Mouse (Mus musculus) heart, postnatal 10 days (tissue): ENCODE measurements around the gene Tmem40. TPM values are rescaled to one million over a fixed set of nuclear protein-coding genes. Genes with fewer than 3 reads are reported as not detected.

ENCODE experiments used
- microRNA-seq, 2 experiments: library from miRNA; unstranded; fragments of <30 nt; microRNA quantifications; one replicate each; pipeline ENCODE4 v1.2.0; 2022
- total RNA-seq, 2 experiments: library from RNA; stranded (reverse); gene quantifications; 2 replicates each; pipeline ENCODE4 v1.2.3; 2021

Gene Tmem40
- total RNA-seq, 2 experiments from 2014 or later = 0.60 TPM

Small RNA genes within 50 kb of the gene (microRNA-seq; reads per million reads assigned to microRNA genes)
- gene Mir7660 = 0.47 to 1.7 reads per million in 2 experiments

Other genes starting within 250 kb of the Tmem40 start
- gene Tsen2, start 217.7 kb downstream of the Tmem40 start, total RNA-seq = 10 to 100 TPM in 1 of 2 experiments, 1 to 10 TPM in 1; 8.2 to 11.5 TPM
- under 1 TPM in 1 of 2 experiments, not detected in 1; 0.17 TPM for gene Mkrn2os, start 169.8 kb downstream of the Tmem40 start, total RNA-seq
- gene Mkrn2, start 160.5 kb downstream of the Tmem40 start, total RNA-seq = 10 to 100 TPM; 28.2 to 31.3 TPM
- 100 to 1,000 TPM; 111 to 119 TPM for gene Raf1, start 85.8 kb downstream of the Tmem40 start, total RNA-seq
- 10 to 100 TPM; 73.0 to 87.4 TPM for gene Cand2, start 12.1 kb upstream of the Tmem40 start, total RNA-seq
- gene Rpl32, start 46.3 kb upstream of the Tmem40 start, total RNA-seq = 100 to 1,000 TPM; 842 to 867 TPM
- gene Efcab12, start 76.0 kb upstream of the Tmem40 start, total RNA-seq = under 1 TPM; 0.79 TPM
- 1 to 10 TPM; 2.6 to 3.5 TPM for gene Mbd4, start 91.0 kb upstream of the Tmem40 start, total RNA-seq
- 10 to 100 TPM; 22.4 to 22.9 TPM for gene Ift122, start 91.1 kb upstream of the Tmem40 start, total RNA-seq
- gene Rho, start 169.3 kb upstream of the Tmem40 start, total RNA-seq = under 1 TPM; 0.07 to 0.20 TPM
- gene H1foo, start 182.5 kb upstream of the Tmem40 start, total RNA-seq = not detected
- 100 to 1,000 TPM; 179 to 224 TPM for gene Plxnd1, start 232.6 kb upstream of the Tmem40 start, total RNA-seq